Mouse (Mus musculus): ENCODE measurements around the gene Wdr93. TPM values are rescaled to one million over a fixed set of nuclear protein-coding genes. Genes with fewer than 3 reads are reported as not detected.

Wdr93 gene
- total RNA-seq, 2 experiments from 2014 or later, result 0.17 to 0.60 TPM

DNA sequence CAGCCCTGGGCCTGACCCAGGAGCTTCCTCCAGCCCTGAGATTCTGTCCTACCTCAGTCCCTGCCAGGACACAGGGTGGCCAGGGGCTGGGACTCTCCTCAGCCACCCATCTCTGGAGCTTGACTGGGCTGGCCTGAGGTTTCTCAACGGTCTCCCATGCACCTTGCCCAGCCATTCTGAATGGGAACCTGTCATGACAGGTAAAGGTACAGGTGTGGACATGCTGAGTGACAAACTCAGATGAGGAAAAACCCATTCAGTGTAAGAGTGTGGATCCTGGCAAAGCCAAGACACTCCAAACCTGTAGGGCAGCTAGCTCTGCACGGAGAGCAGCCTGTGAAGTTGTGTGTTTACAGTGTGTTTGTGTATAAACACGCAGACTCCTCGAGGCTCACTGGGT lies 57.4 kb downstream of the Wdr93 start:
- DNase-seq (ENCODE audit: low spot score in 2 of 2), result no peak

DNA sequence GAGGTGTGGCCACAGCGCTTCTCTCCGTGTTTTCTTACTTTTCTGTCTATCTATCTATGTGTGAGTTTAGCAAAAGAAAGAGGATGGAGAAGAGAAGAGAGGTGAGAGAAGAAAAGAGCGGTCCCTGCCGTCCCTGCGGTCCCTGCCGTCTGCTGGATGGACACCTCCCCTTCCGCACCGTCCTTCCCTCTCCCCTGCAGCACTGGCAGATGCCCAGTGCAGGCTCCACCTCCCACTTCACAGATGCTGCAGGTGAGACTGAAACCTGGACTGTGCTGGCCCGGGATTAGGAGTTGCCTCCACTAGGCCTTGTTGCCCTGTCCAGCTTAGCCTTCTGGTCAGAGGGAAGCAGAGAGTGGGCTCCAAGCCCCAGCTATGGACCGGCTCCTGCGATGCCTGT lies 58.4 kb downstream of the Wdr93 start:
- no peak for DNase-seq (ENCODE audit: low spot score in 2 of 2)

DNA sequence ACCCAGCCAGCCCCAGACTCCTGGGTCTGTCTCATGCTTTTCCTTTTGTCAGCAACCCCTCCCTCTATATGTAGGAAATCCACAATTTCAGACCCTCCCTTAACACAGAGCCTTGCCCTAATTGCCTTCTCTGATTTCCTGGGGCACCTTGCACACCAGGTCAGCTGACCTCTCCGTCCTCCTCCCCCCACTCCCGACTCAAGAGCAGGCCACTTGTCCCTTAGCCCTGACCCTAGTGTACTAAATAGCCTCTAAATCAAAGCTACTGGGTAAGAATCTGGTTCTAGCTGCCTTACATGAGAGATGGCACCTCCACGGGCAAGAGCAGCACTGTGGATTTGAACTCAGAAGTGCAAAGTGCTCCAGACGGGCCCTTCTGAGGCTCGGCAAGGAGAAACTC lies 59.1 kb downstream of the Wdr93 start:
- DNase-seq (ENCODE audit: low spot score in 2 of 2), result no peak

DNA sequence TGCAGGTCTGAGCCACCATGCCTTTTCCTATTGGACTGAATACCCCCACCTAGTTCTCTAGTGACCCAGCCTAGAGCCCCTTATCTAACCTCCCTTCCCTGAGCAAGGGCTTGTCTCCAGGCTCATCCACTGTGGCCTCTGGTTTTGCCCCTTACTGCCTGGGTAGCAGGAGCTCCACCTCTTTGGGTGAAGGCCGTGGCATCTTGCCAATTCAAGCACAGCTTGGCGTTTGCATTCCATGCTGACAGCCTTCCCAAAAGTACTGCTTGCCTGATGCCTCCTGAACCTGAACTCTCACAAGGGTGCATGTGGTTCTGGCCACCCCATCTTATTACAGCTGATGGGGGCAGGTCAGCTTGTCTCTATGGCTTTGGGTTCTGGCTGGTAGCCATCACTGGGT lies 60.9 kb downstream of the Wdr93 start:
- no peak for DNase-seq (ENCODE audit: low spot score in 2 of 2)

DNA sequence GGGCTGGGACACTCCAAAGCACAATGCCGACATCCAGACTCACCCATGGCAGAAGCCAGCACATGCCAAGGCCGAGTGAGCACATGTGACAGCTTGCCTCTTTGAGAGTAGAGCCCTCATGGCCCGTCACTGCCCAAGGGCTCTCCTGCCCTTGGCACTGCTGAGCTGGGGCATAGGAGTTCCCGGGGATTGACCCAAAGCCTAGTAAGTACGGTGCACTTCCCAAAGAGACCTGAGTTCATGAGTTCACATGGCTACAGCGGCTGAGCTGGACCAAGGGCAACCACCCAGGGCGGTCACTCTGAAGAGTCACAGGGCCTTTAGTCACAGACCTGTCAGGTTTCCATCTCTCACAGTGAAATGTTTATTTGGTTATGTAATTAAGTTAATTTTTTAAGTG lies 65.6 kb downstream of the Wdr93 start:
- DNase-seq (ENCODE audit: low spot score in 2 of 2), result no peak

DNA sequence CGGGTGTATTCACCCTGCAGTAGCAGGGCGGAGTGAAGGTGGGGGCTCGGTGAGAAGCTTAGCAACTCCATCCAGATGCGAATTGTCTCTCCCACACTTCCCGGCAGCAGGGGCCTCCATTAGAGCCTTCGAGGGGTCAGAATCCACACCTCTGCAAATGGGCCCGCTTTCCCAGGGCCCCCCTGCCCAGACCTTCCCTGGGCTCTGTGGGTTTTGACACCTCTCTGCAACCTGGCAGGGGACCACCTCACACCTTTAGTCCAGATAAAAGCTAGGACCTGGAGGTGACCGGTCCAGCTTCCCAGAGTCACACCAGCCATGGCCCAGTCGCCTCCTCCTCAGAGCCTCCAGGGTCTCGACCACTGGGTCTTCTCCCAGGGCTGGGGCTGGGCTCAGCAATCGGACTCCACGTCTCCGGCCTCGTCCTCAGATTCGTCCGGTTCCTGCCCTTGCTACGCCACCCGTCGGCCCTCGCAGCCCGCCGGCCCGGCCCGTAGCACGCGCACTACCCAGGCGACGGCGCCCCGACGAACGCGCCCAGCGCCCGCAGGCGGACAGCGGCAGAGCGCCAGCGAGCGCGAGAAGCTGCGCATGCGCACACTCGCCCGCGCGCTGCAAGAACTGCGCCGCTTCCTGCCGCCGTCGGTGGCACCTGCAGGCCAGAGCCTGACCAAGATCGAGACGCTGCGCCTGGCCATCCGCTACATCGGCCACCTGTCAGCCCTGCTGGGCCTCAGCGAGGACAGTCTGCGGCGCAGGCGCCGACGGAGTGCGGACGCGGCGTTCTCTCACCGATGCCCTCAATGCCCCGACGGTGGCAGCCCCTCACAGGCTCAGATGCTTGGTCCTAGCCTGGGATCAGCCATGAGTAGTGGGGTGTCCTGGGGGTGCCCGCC lies 67.9 kb downstream of the Wdr93 start, which contains the start of gene Mesp2:
Gene Mesp2, plus strand, starts transcription at position 117 of the 896 bp plus-strand sequence.
- peak; percentile 61 to 63 for DNase-seq (ENCODE audit: low spot score in 2 of 2)

DNA sequence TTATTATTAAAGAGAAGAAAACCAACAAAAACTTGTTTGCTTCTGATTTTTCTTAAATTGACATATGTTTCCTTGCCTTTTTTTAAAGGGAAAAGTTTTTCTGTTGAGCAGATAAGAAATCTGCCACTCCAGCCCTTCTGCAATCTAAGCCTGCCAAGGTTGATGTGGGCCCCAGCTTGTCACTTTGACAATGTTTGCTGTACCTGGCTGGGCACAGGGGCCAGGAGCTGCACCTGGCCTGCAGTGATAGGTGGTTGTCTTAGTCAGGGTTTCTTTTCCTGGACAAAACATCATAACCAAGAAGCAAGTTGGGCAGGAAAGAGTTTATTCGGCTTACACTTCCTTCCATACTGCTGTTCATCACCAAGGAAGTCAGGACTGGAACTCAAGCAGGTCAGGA lies 70.4 kb downstream of the Wdr93 start:
- DNase-seq (ENCODE audit: low spot score in 2 of 2), result no peak

DNA sequence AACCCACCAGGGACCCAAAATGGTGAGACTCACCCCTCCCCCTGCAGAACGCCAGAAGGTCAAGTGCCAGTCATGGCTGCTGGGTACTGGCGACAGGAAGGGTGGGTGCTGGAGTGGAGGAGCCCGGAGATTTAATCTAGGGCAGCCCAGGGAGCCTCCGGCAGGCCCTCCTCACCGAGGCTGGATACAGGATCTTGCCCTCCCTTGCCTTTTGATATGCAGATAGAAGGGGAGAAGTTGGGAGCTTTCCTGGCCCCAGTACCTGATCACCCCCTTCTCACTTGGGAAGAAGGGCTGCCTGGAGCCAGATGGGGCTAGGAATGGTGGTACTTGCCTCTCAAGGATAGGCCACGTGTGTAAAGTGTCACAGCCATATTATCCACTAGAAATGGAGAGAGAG lies 75.4 kb downstream of the Wdr93 start:
- no peak for DNase-seq (ENCODE audit: low spot score in 2 of 2)

DNA sequence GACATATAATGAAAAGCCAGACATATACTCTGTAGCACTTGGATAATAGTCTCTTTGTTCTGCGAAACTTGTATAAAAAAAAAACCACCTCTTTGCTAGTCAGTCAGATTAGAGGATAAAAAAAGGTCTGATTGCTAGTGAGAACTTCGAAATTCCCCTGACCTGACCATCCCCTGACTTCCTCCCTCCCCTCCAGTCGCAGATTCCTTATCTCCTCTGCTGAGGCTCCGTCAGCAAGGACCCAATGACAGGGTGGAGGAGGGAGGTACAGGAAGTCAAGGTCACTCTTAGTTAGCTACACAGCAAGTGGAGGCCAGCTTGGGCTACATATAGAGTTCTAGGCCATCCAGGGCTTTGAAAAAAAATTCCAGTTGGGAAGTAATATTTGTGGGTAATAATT lies 76.6 kb downstream of the Wdr93 start:
- no peak for DNase-seq (ENCODE audit: low spot score in 2 of 2)

DNA sequence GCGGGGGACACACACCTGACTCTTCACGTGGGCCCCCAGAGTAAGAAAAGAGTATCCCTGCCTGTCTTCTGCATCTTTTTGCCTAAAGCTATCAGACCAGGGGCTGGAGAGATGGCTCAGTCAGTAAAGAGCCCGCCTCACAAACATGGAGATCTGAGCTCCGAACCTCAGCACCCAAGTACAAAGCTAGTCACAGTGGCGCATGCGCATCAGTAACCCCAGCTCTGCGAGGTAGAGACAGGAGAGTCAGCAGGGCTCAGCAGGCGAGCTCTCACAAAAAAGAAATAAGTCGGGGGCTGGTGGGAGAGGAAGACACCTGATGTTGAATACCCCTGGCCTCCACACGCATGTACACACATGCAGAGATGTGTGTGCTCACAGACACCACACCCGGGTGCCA lies 77.0 kb downstream of the Wdr93 start:
- DNase-seq (ENCODE audit: low spot score in 2 of 2), result no peak

DNA sequence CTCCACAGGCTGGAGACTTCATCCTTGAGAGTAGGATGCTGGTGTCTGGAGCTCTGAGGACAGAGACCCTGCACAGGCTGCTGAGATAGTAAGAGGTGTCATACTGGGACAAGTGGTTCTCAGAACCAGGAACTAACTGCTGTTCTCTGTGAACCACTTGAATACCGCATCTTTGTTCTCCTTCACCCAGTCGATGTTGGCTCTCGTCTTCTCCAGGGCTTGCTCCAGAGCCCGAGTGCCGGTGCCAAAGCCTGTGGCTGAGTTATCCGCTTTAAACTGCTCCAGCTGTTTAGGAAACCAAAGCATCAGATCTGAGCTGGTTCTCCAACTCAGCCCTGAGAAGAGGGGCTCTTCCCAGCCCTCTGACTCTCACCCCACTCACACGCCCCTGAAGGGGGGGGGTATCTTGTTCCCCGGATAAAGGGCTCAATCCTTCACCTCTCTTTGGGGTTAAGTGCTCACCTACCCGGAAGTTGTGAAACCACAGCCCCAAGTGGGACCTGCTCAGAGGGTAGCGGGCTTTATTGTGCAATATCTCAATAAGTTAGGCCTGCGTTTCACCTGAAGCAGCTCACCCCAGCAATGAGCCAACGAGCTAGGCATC lies 79.2 kb downstream of the Wdr93 start:
- DNase-seq (ENCODE audit: low spot score in 2 of 2), result no peak

DNA sequence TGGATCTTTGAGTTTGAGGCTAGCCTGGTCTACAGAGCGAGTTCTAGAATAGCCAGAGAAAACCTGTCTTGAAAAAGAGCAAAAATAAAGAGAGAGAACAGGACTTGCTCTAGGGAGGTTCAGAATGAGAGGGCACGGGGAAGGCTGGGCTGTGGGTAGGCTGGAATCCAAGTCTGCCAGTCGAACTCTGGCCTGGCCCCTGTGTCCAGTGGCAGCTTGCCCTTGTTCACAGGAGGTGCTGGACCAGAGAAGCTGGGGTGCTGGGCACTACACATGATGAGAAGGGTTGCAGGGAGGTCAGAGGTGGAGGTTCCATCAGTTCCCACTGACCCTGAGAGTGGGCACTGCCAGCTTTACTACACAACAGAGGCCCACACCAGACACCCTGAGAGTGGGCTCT lies 85.4 kb downstream of the Wdr93 start:
- no peak for DNase-seq (ENCODE audit: low spot score in 2 of 2)

DNA sequence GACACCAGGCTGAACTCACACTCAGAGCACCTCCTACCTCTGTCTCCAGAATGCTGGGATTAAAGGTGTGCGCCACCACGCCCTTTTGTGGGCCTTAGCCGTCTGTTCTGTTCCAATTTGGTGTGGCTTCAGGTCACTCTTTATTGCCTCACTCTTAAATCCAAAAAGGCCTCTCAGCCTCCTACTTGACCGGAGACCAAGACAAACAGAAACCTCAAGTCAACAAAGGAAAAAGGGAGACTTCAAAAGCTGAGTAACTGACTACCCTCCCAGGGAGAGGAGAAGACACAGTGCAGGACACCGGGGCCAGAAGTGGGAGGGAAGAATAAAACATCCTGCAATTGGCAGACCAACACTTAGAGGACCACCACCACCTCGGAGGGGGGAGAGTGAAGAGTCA lies 88.2 kb downstream of the Wdr93 start:
- DNase-seq (ENCODE audit: low spot score in 2 of 2), result no peak

DNA sequence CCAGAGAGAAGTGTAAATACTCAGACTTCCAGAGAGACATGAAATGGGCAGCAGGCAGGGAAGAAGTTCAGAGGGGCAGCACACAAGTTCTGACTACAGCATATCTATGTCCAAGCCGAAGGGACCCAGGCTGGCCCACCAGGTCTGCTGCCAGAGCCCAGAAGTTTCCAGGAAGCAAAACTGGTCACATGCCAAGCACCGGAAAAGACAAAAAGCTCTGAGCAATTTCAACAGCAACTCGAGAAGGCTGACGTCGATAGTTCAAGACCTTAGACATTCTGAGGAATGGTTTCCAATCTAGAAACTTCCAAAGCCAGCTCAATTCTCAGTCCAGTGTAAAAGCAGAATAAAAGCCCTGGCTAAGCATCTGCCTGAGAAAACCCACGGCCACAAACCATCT lies 88.6 kb downstream of the Wdr93 start:
- DNase-seq (ENCODE audit: low spot score in 2 of 2), result no peak

DNA sequence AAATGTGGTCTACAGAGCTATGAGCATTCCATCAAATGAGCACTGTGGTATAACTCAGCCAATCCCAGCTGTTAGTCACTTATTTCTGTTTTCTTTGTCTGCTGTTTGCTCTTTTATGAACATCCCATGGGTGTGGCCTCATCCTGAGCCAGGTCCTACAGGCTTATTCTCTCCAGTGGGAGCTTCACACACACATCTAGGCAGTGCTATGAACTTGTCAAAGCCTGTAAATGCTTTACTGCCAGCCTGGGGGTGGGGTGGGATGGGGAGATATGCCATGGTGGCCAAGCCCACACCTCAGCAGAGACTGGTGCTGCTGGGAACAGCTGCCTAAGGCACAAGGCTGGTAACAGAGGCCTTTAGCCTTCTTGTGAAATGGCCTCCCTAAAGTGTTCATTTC lies 90.0 kb downstream of the Wdr93 start:
- DNase-seq (ENCODE audit: low spot score in 2 of 2), result no peak

DNA sequence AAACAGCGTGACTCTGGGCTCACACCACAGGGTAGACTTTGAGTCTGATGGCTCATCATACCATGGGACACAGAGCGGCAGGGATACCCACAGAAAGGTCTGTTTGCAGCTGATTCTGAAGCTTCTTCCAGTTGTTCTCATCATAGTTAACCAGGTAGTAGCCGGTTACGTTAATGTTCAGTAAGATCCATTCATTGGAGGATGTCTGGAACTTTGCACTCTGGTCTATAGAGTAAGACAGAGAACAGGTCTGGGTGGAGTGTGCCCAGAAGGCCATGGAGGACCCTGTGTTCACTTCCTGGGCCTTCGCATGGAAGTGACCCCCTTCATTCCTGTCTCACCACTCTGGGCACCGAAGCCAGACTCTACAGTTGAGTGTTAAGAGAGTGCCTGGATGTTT lies 92.2 kb downstream of the Wdr93 start:
- no peak for DNase-seq (ENCODE audit: low spot score in 2 of 2)

Other genes starting within 250 kb of the Wdr93 start
- gene Rhcg, start 125.5 kb upstream of the Wdr93 start, total RNA-seq (2021), result 1 to 10 TPM; 1.1 to 2.2 TPM
- gene Ticrr, start 83.0 kb upstream of the Wdr93 start, total RNA-seq (2021), result under 1 TPM; 0.45 to 0.97 TPM
- gene Kif7, start 27.4 kb upstream of the Wdr93 start, total RNA-seq (2021), result 1 to 10 TPM; 3.0 to 3.2 TPM
- under 1 TPM; 0.58 to 0.83 TPM for gene Plin1, start 10.3 kb upstream of the Wdr93 start, total RNA-seq (2021)
- gene Pex11a, start within 50 bp of the Wdr93 start, total RNA-seq (2021), result 10 to 100 TPM; 11.0 to 14.3 TPM
- gene Mesp1, start 50.6 kb downstream of the Wdr93 start, total RNA-seq (2021), result under 1 TPM; 0.60 TPM
- 1 to 10 TPM; 1.2 to 1.9 TPM for gene Mesp2, start 67.6 kb downstream of the Wdr93 start, total RNA-seq (2021)
- 1 to 10 TPM; 4.6 to 5.3 TPM for gene Anpep, start 117.9 kb downstream of the Wdr93 start, total RNA-seq (2021)
- gene Ap3s2, start 177.5 kb downstream of the Wdr93 start, total RNA-seq (2021), result 10 to 100 TPM; 50.4 to 51.3 TPM
- 10 to 100 TPM; 12.5 to 12.7 TPM for gene Arpin, start 192.2 kb downstream of the Wdr93 start, total RNA-seq (2021)

Measured in layer of hippocampus, postnatal 14 days (tissue).